Mouse (Mus musculus): ENCODE measurements around the gene Slc25a11. TPM values are rescaled to one million over a fixed set of nuclear protein-coding genes. Genes with fewer than 3 reads are reported as not detected.

The Slc25a11 gene
- polyA plus RNA-seq, 1 experiment from 2014 or later: 207 TPM

- H3K4me3 ChIP-seq: no peak overlapping the region
- H3K4me1 ChIP-seq: peaks cover 43% of the 10 kb centered on the region
- peaks cover 32% of the 10 kb centered on the region for H3K36me3 ChIP-seq
- H3K9me3 ChIP-seq: no peaks in the 10 kb centered on the region
- H3K27me3 ChIP-seq (ENCODE audit: insufficient read depth, poor library complexity, severe bottlenecking): no peaks in the 10 kb centered on the region
- WGBS: 91% methylated on average over 6 of the region's 6 CpGs
- H3K27ac ChIP-seq: no peak overlapping the region
- no peak for DNase-seq (ENCODE audit: low spot score)
Observed at GRCm38 (mm10) chr11:70643051-70643450, 4.2 kb downstream of the Slc25a11 start.

DNA sequence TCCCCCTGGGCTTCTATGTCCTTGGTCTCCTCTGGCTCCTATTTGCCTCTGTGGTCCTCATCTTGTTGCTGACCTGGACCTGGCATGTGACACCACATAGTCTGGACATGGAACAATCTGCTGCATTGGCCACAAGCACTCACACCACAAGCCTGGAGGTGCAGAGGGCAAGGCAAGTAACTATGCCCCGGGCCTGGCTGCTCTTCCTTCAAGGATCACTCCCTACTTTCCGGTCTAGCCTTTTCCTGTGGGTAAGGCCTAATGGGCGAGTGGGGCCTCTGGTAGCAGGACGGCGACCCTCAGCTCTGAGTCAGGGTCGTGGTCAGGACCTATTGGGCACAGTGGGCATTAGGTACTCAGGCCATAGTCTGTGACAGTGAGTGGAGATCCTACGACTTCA, 6.0 kb downstream of the Slc25a11 start:
- H3K9me3 ChIP-seq: no peaks in the 10 kb centered on the region
- peaks cover 32% of the 10 kb centered on the region for H3K36me3 ChIP-seq
- DNase-seq (ENCODE audit: low spot score): no peak
- 78% methylated on average over 7 of the region's 7 CpGs for WGBS
- H3K27ac ChIP-seq: no peak overlapping the region
- H3K4me3 ChIP-seq: no peak overlapping the region
- peaks cover 37% of the 10 kb centered on the region for H3K4me1 ChIP-seq
- H3K27me3 ChIP-seq (ENCODE audit: insufficient read depth, poor library complexity, severe bottlenecking): no peaks in the 10 kb centered on the region

- Histone ChIP-seq H3K27me3 (ENCODE audit: insufficient read depth, poor library complexity, severe bottlenecking) (no peaks in the 10 kb centered on the region), H3K27ac (peak overlapping the region; percentile 30; the same call in 1 of the 2 replicates), H3K4me1 (peaks cover 24% of the 10 kb centered on the region), H3K4me3 (no peak overlapping the region; the same call in 1 of the 2 replicates), H3K9me3 (no peaks in the 10 kb centered on the region), H3K36me3 (peaks cover 24% of the 10 kb centered on the region)
- no peak for DNase-seq (ENCODE audit: low spot score)
- WGBS: 75% methylated on average over 8 of the region's 8 CpGs
Observed at GRCm38 (mm10) chr11:70639976-70640375, 7.3 kb downstream of the Slc25a11 start.

DNA sequence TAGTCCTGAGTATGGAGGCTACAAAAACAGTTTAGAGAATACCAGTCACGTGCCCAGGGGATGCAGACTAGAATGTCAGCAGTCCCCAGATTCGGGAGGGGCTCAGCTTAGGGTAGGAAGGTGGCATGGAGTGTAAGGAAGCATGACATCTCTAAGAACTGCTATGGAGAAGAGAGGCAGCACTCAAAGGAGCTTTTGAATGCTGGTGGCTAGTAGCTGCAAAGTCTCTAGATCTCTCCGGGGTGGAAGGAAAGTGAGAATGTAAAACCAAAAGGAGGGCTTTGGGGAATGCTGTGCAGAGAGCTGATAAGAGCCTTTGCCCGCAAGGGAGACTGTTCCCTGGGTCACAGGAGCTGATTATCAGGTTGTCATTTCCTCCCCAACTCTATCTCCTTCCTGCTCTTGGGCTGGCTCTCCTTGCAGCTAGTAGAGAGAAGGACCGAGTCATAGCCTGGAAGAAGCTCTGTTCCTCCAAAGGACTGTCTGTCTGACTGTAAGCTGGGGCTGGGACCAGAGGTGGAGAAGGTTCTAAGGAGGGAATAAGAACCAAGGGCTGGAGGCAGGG, 8.5 kb downstream of the Slc25a11 start, which contains the start of gene Gp1ba:
Gene Gp1ba, plus strand, starts transcription at position 409 of the 565 bp plus-strand sequence.
- WGBS: 6% methylated on average over 5 of the region's 5 CpGs
- Histone ChIP-seq H3K27ac (peak within 1 kb of the TSS; percentile 75), H3K4me1 (peaks cover 23% of the 10 kb centered on the region), H3K36me3 (peaks cover 13% of the 10 kb centered on the region), H3K27me3 (ENCODE audit: insufficient read depth, poor library complexity, severe bottlenecking) (no peaks in the 10 kb centered on the region), H3K9me3 (no peaks in the 10 kb centered on the region), H3K4me3 (peak within 1 kb of the TSS; percentile 23; the same call in 1 of the 2 replicates)
- DNase-seq (ENCODE audit: low spot score): no peak

DNA sequence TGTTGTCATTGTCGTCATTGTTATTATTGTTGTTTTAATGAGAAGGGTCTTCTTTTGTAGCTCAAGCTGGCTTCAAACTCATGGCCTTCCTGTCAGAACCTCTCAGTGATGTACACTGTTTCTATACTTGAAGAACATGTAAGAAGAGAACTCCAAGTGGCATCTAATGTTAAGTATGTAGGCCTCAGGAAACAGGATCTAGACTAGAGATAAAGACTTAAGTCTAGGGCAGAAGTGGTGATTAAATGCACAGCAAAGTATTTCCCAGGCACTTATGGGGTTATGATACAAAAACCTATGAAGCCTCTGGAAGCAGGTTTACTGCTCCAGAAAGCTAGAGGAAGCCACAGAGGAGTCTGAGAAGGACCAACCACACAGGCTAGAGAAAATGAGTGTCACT, 9.0 kb downstream of the Slc25a11 start:
- H3K27me3 ChIP-seq (ENCODE audit: insufficient read depth, poor library complexity, severe bottlenecking): no peaks in the 10 kb centered on the region
- no peak for DNase-seq (ENCODE audit: low spot score)
- H3K4me1 ChIP-seq: peaks cover 23% of the 10 kb centered on the region
- WGBS: 66% methylated on average over 1 of the region's 1 CpGs
- H3K36me3 ChIP-seq: peaks cover 8% of the 10 kb centered on the region
- peak overlapping the region; percentile 75 for H3K27ac ChIP-seq
- no peaks in the 10 kb centered on the region for H3K9me3 ChIP-seq
- no peak overlapping the region for H3K4me3 ChIP-seq

- WGBS: 93% methylated on average over 1 of the region's 1 CpGs
- no peak overlapping the region for H3K27ac ChIP-seq
Observed at GRCm38 (mm10) chr11:70637764-70638163, 9.5 kb downstream of the Slc25a11 start.

GRCm38 (mm10) chr11:70635601-70636000, 11.7 kb downstream of the Slc25a11 start:
- H3K36me3 ChIP-seq: no peaks in the 10 kb centered on the region
- DNase-seq (ENCODE audit: low spot score): no peak
- WGBS: 81% methylated on average over 4 of the region's 4 CpGs
- no peaks in the 10 kb centered on the region for H3K27me3 ChIP-seq (ENCODE audit: insufficient read depth, poor library complexity, severe bottlenecking)
- H3K9me3 ChIP-seq: no peaks in the 10 kb centered on the region
- peaks cover 22% of the 10 kb centered on the region for H3K4me1 ChIP-seq
- H3K27ac ChIP-seq: no peak overlapping the region
- H3K4me3 ChIP-seq: no peak overlapping the region

More at GRCm38 (mm10) chr11:70637764-70638163, 9.5 kb downstream of the Slc25a11 start:
- Histone ChIP-seq H3K4me3 (no peak overlapping the region), H3K4me1 (peaks cover 23% of the 10 kb centered on the region), H3K36me3 (peaks cover 3% of the 10 kb centered on the region; the same call in 1 of the 2 replicates), H3K27me3 (ENCODE audit: insufficient read depth, poor library complexity, severe bottlenecking) (no peaks in the 10 kb centered on the region), H3K9me3 (no peaks in the 10 kb centered on the region)
- no peak for DNase-seq (ENCODE audit: low spot score)

DNA sequence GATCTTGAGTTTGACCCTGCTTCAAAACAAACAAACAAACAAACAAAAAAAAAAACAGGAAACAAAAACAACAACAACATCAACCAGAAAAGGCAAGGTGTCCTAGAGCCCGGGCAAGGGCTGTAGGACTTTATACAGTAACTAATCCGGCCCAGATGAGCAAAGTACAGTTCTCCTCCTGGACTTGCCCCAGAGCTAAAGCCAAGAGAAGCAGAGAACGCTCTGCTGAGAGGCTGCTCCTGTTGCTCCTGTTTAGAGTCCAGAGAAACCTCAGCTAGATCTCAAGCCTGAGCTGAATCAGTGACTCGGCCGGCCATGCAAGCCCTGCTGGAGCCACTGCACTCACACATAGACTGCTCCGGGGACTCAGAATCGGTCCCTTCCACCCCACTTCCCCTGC, 17.1 kb downstream of the Slc25a11 start:
- WGBS: 57% methylated on average over 7 of the region's 7 CpGs
- H3K27me3 ChIP-seq (ENCODE audit: insufficient read depth, poor library complexity, severe bottlenecking): no peaks in the 10 kb centered on the region
- H3K4me1 ChIP-seq: 0 out of 2 replicates have a peak, but pooled peaks cover 3% of the 10 kb centered on the region
- H3K27ac ChIP-seq: no peak overlapping the region
- H3K4me3 ChIP-seq: no peak overlapping the region
- H3K36me3 ChIP-seq: no peaks in the 10 kb centered on the region
- H3K9me3 ChIP-seq: no peaks in the 10 kb centered on the region
- DNase-seq (ENCODE audit: low spot score): no peak

DNA sequence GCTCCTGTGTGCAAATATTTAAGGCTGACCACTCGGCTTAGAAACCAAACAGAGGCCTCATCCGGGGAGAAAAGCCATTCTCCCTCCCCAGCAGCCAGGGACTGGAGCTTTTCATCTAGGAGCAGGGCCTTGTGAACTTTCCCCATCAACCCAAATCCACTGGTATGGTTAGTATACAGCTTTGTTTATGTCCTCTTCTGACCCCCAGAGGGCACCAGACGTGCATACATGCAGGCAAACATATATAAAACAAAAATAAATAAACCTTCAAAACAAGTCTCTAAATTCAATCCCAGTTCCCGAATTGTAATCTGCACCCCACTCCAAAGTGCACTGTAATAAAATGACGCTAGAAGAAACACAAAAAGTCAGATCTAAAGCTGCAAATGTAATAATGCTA, 17.7 kb downstream of the Slc25a11 start:
- Histone ChIP-seq H3K36me3 (no peaks in the 10 kb centered on the region), H3K27ac (no peak overlapping the region), H3K4me1 (0 out of 2 replicates have a peak, but pooled peaks cover 3% of the 10 kb centered on the region), H3K9me3 (no peaks in the 10 kb centered on the region), H3K4me3 (no peak overlapping the region), H3K27me3 (ENCODE audit: insufficient read depth, poor library complexity, severe bottlenecking) (no peaks in the 10 kb centered on the region)
- DNase-seq (ENCODE audit: low spot score): no peak
- 50% methylated on average over 5 of the region's 5 CpGs for WGBS

DNA sequence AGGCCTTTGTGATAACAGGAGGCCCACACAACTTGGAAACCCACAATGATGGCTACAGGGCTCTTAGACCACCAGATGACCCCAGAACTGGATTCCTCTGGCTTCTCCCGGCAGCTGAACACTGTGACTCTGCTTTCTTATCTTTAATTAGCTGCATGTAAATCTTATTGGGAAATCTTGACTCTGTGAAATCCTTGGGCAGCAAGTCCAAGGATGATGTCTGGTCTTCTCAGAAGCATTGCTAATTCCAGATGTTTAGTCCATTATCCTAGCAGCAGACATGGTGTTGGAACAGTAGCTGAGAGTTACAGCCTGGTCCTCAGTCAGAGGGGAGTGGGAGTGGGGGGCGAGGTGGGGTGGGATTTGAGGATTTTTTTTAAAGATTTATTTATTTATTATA, 18.8 kb downstream of the Slc25a11 start:
- no peak overlapping the region for H3K27ac ChIP-seq
- no peak overlapping the region for H3K4me3 ChIP-seq
- 0 out of 2 replicates have a peak, but pooled peaks cover 5% of the 10 kb centered on the region for H3K4me1 ChIP-seq
- no peaks in the 10 kb centered on the region for H3K27me3 ChIP-seq (ENCODE audit: insufficient read depth, poor library complexity, severe bottlenecking)
- no peaks in the 10 kb centered on the region for H3K9me3 ChIP-seq
- DNase-seq (ENCODE audit: low spot score): no peak
- WGBS: 72% methylated on average over 2 of the region's 2 CpGs
- H3K36me3 ChIP-seq: no peaks in the 10 kb centered on the region

DNA sequence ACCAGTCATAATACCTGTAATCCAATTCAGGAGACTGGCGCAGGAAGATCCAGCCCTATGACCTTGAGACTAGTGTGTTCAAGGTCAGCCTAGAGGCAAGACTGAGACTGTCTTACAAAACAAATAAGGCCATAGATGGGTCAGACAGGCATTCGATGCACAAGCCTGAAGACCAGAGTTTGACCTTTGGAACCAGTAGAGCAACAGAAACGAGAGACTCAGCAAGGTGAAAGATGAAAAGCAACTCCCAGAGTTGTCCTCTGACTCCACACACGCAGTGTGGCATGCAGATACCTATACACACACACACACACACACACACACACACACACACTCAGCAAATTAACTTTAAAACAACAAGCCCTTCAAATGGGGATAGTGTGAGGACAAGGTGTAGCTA, 20.4 kb downstream of the Slc25a11 start:
- H3K9me3 ChIP-seq: no peaks in the 10 kb centered on the region
- no peaks in the 10 kb centered on the region for H3K36me3 ChIP-seq
- 75% methylated on average over 4 of the region's 4 CpGs for WGBS
- no peak overlapping the region for H3K4me3 ChIP-seq
- no peak overlapping the region for H3K27ac ChIP-seq
- H3K4me1 ChIP-seq: 0 out of 2 replicates have a peak, but pooled peaks cover 8% of the 10 kb centered on the region
- no peaks in the 10 kb centered on the region for H3K27me3 ChIP-seq (ENCODE audit: insufficient read depth, poor library complexity, severe bottlenecking)
- no peak for DNase-seq (ENCODE audit: low spot score)

DNA sequence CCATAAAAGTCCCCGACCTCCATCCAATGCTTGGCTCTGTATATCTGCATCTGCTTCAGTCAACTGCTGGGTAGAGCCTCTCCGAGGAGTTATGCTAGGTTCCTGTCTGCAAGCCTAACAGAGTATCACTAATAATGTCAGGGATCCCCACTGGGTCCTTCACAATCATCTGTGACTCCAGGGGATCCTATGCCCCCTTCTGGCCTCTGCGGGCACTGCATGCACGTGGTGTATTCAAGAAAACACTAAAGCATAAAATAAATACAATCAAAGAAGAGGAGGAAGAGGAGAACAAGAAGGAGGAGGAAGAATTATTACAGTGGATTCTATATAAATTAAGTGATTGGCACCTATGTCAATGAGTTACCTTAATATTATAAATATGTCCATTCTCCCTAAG, 21.8 kb downstream of the Slc25a11 start:
- no peaks in the 10 kb centered on the region for H3K27me3 ChIP-seq (ENCODE audit: insufficient read depth, poor library complexity, severe bottlenecking)
- no peak overlapping the region for H3K27ac ChIP-seq
- WGBS: 47% methylated on average over 4 of the region's 4 CpGs
- 0 out of 2 replicates have a peak, but pooled peaks cover 9% of the 10 kb centered on the region for H3K4me1 ChIP-seq
- DNase-seq (ENCODE audit: low spot score): no peak
- H3K9me3 ChIP-seq: no peaks in the 10 kb centered on the region
- H3K36me3 ChIP-seq: no peaks in the 10 kb centered on the region
- no peak overlapping the region for H3K4me3 ChIP-seq

GRCm38 (mm10) chr11:70623053-70623742, 24.1 kb downstream of the Slc25a11 start:
- Histone ChIP-seq H3K4me1 (0 out of 2 replicates have a peak, but pooled peaks cover 9% of the 10 kb centered on the region), H3K9me3 (no peaks in the 10 kb centered on the region), H3K27ac (no peak overlapping the region), H3K27me3 (ENCODE audit: insufficient read depth, poor library complexity, severe bottlenecking) (no peaks in the 10 kb centered on the region), H3K36me3 (no peaks in the 10 kb centered on the region), H3K4me3 (no peak overlapping the region)
- WGBS: 76% methylated on average over 10 of the region's 10 CpGs
- DNase-seq (ENCODE audit: low spot score): peak; percentile 74

Measured in heart, embryonic 10.5 days (tissue).